Comparison of ENCODE assay signal across 9 mouse cellular contexts in the genomic region with DNA sequence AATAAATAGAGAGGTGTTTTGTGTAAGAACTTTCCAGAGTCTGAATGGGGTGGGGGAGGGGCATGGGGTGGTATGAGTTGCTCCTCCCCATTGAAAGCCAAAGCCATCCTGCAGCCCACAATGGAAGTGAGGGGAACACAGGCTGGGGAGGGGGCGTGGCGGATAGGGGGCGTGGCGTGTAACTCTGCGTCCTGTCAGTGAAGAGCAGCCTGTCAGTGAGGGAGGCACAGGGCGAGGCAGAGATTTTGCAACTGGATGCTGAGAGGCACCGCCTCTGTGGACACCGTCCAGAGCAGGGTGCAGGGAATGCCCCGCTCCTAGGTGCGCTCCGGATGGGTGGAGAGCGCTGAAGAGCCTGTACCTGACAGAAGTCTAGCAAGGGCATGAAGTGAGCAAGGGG. TPM values are rescaled to one million over a fixed set of nuclear protein-coding genes. Genes with fewer than 3 reads are reported as not detected.
DNase-seq lines count a peak whose midpoint lies in the region; ATAC-seq lines count a peak whose summit lies in the region.
"Had no signal": no experiment of that assay in that cellular context is flagged by ENCODE, and none has a peak within 500 bp of the region (broad histone marks: within the 10 kb centered on the region; RNA-seq: fewer than 3 reads in every experiment).

A gene (plus strand): TSS at position 207 of the 400 bp plus-strand sequence.

- ATAC-seq in limb, embryonic 11.5 days (ENCODE audit: insufficient number of reproducible peaks, low FRiP score, low TSS enrichment, low read depth), result no peak
- ATAC-seq in embryonic facial prominence, embryonic 12.5 days (ENCODE audit: insufficient number of reproducible peaks, insufficient read depth, low FRiP score, low TSS enrichment), result 0 out of 2 replicates have a peak, but pooled peaks have one; percentile 41
- no peak for ATAC-seq in limb, embryonic 15.5 days (ENCODE audit: insufficient number of reproducible peaks, low FRiP score, low TSS enrichment, low read depth)
- no peak for ATAC-seq in CD4-positive, CD25-positive, alpha-beta regulatory T cell, adult 4 months

- no peak within 1 kb of the TSS for H3K4me2 ChIP-seq in limb, embryonic 11.5 days (ENCODE audit: low read depth, severe bottlenecking)
- no peak within 1 kb of the TSS for H3K4me2 ChIP-seq in embryonic facial prominence, embryonic 12.5 days (replicated peaks)
- H3K4me2 ChIP-seq in limb, embryonic 15.5 days, result peak within 1 kb of the TSS; percentile 7; the same call in 1 of the 2 replicates
- H3K4me2 ChIP-seq: lung, embryonic 14.5 days had no signal

- no peak within 1 kb of the TSS for H3K9ac ChIP-seq in limb, embryonic 11.5 days (ENCODE audit: low read length)
- H3K9ac ChIP-seq in embryonic facial prominence, embryonic 12.5 days, result no peak within 1 kb of the TSS
- no peak within 1 kb of the TSS for H3K9ac ChIP-seq in limb, embryonic 15.5 days
- H3K9ac ChIP-seq: lung, embryonic 14.5 days had no signal

- no peak within 1 kb of the TSS for H3K4me3 ChIP-seq in limb, embryonic 11.5 days (ENCODE audit: low read depth, low read length)
- no peak within 1 kb of the TSS for H3K4me3 ChIP-seq in limb, embryonic 10.5 days
- no peak within 1 kb of the TSS for H3K4me3 ChIP-seq in embryonic facial prominence, embryonic 12.5 days
- H3K4me3 ChIP-seq in limb, embryonic 15.5 days, result peak within 1 kb of the TSS; percentile 14; the same call in 1 of the 2 replicates

- H3K27me3 ChIP-seq in limb, embryonic 11.5 days (ENCODE audit: control insufficient read depth, insufficient read depth, low read length), result no peaks in the 10 kb centered on the region
- no peaks in the 10 kb centered on the region for H3K27me3 ChIP-seq in limb, embryonic 10.5 days (ENCODE audit: low read depth, poor library complexity, severe bottlenecking)
- no peaks in the 10 kb centered on the region for H3K27me3 ChIP-seq in embryonic facial prominence, embryonic 12.5 days
- no peaks in the 10 kb centered on the region for H3K27me3 ChIP-seq in limb, embryonic 15.5 days

- H3K4me1 ChIP-seq in limb, embryonic 11.5 days (ENCODE audit: control insufficient read depth, insufficient read depth, low read length), result no peaks in the 10 kb centered on the region
- H3K4me1 ChIP-seq in limb, embryonic 10.5 days, result peaks cover 4% of the 10 kb centered on the region
- no peaks in the 10 kb centered on the region for H3K4me1 ChIP-seq in embryonic facial prominence, embryonic 12.5 days
- H3K4me1 ChIP-seq in limb, embryonic 15.5 days, result peaks cover 5% of the 10 kb centered on the region; the same call in 1 of the 2 replicates

- no peaks in the 10 kb centered on the region for H3K9me3 ChIP-seq in limb, embryonic 11.5 days (ENCODE audit: control insufficient read depth, low read length)
- peaks cover 6% of the 10 kb centered on the region; the same call in 1 of the 2 replicates for H3K9me3 ChIP-seq in limb, embryonic 10.5 days (replicated peaks)
- H3K9me3 ChIP-seq in embryonic facial prominence, embryonic 12.5 days, result peaks cover 11% of the 10 kb centered on the region
- no peaks in the 10 kb centered on the region for H3K9me3 ChIP-seq in limb, embryonic 15.5 days

- 33% methylated on average over 12 of the region's 12 CpGs for WGBS in limb, embryonic 11.5 days
- WGBS in limb, embryonic 10.5 days, result 38% methylated on average over 12 of the region's 12 CpGs
- 29% methylated on average over 12 of the region's 12 CpGs for WGBS in embryonic facial prominence, embryonic 12.5 days
- 44% methylated on average over 12 of the region's 12 CpGs for WGBS in limb, embryonic 15.5 days

- H3K27ac ChIP-seq in limb, embryonic 11.5 days (replicated peaks; ENCODE audit: low read depth, low read length), result peak within 1 kb of the TSS; percentile 39; the same call in 1 of the 2 replicates
- H3K27ac ChIP-seq in limb, embryonic 10.5 days, result no peak within 1 kb of the TSS
- H3K27ac ChIP-seq in embryonic facial prominence, embryonic 12.5 days, result no peak within 1 kb of the TSS
- H3K27ac ChIP-seq in limb, embryonic 15.5 days, result peak within 1 kb of the TSS; percentile 3; the same call in 1 of the 2 replicates

- no peak for DNase-seq in limb, embryonic 11.5 days (ENCODE audit: low spot score)
- no peak for DNase-seq in limb, embryonic 10.5 days (ENCODE audit: low spot score)
- DNase-seq in retina, embryonic 14.5 days (ENCODE audit: low spot score), result peak; percentile 26
- DNase-seq in right cerebral cortex, postnatal 10 days (ENCODE audit: low spot score in 2 of 2), result no peak
- DNase-seq: lung, embryonic 14.5 days had no signal

- no peaks in the 10 kb centered on the region for H3K36me3 ChIP-seq in limb, embryonic 11.5 days (ENCODE audit: control insufficient read depth, insufficient read depth, low read length)
- no peaks in the 10 kb centered on the region for H3K36me3 ChIP-seq in limb, embryonic 10.5 days
- no peaks in the 10 kb centered on the region for H3K36me3 ChIP-seq in embryonic facial prominence, embryonic 12.5 days
- H3K36me3 ChIP-seq in limb, embryonic 15.5 days, result no peaks in the 10 kb centered on the region

RNA-seq across cellular contexts. Expression of the gene that starts here (rescaled TPM):
- polyA plus RNA-seq in limb, embryonic 11.5 days (2014; fragmentation: Nextera tagmentation; extraction: Ambion mirVana), result not detected in 2 replicates
- polyA plus RNA-seq in limb, embryonic 10.5 days (2016; fragmentation: Nextera tagmentation; extraction: Ambion mirVana), result 0.03 and 0.04 TPM in 2 replicates
- polyA plus RNA-seq in embryonic facial prominence, embryonic 12.5 days (2016; fragmentation: Nextera tagmentation; extraction: Ambion mirVana), result 0.05 and 0.06 TPM in 2 replicates
- 13.8 and 14.1 TPM in 2 replicates for polyA plus RNA-seq in limb, embryonic 15.5 days (2015; fragmentation: Nextera tagmentation; extraction: Ambion mirVana)
- not detected for polyA plus RNA-seq in CD4-positive, CD25-positive, alpha-beta regulatory T cell, adult 4 months (2017; shearing (Covaris generic))
- polyA plus RNA-seq: kidney, embryonic 16.5 days had no signal

Comparison
In these comparisons a context has a peak if more than half of its experiments do, and no peak if none do; other contexts are left out.
1. RNA of the gene that starts here (polyA plus RNA-seq): 13.8 to 14.1 TPM in limb, embryonic 15.5 days; 0.05 to 0.06 TPM in embryonic facial prominence, embryonic 12.5 days, not detected in CD4-positive, CD25-positive, alpha-beta regulatory T cell, adult 4 months, 0.03 to 0.04 TPM in limb, embryonic 10.5 days and not detected in limb, embryonic 11.5 days; every median in the first group is over 10 times any median in the second.
2. H3K27ac ChIP-seq: peak in limb, embryonic 11.5 days (single experiment) and limb, embryonic 15.5 days (single experiment); none in limb, embryonic 10.5 days (single experiment) and embryonic facial prominence, embryonic 12.5 days (single experiment).
3. Peak in ATAC-seq in embryonic facial prominence, embryonic 12.5 days; RNA of the gene not detected or under 1 TPM.